Mouse (Mus musculus) forebrain, embryonic 12.5 days (tissue): ENCODE data around the gene Enpep. TPM values are rescaled to one million over a fixed set of nuclear protein-coding genes. Genes with fewer than 3 reads are reported as not detected.

Experiments used
- ATAC-seq: fragments of 200-750 bp; cut with Nextera tagmentation; 2 replicates; pipeline ENCODE4 v1.8.0; 2017; ENCODE audit warnings: moderate TSS enrichment; ENCODE audit not compliant: low FRiP score
- H3K27ac ChIP-seq: fragments of 300-500 bp; sonication (generic); 2 replicates; pipeline ENCODE4 v1.5.1; 2016; ENCODE audit warnings: mild to moderate bottlenecking
- H3K27me3 ChIP-seq: fragments of 300-500 bp; sonication (generic); 2 replicates; pipeline ENCODE4 v1.6.1; 2016; ENCODE audit warnings: mild to moderate bottlenecking
- H3K36me3 ChIP-seq: fragments of 300-500 bp; sonication (generic); replicated peaks from 2 replicates; pipeline ENCODE4 v1.6.1; 2016; ENCODE audit warnings: mild to moderate bottlenecking
- H3K4me1 ChIP-seq: fragments of 300-500 bp; sonication (generic); 2 replicates; pipeline ENCODE4 v1.6.1; 2016
- H3K4me2 ChIP-seq: fragments of 300-500 bp; sonication (generic); 2 replicates; pipeline ENCODE4 v1.6.1; 2016; ENCODE audit warnings: mild to moderate bottlenecking, moderate library complexity
- H3K4me3 ChIP-seq: fragments of 300-500 bp; sonication (generic); replicated peaks from 2 replicates; pipeline ENCODE4 v1.5.1; 2016; ENCODE audit warnings: mild to moderate bottlenecking
- H3K9ac ChIP-seq: fragments of 300-500 bp; sonication (generic); 2 replicates; pipeline ENCODE4 v1.6.1; 2016; ENCODE audit warnings: mild to moderate bottlenecking
- H3K9me3 ChIP-seq: fragments of 300-500 bp; sonication (generic); 2 replicates; pipeline ENCODE4 v1.6.1; 2016
- WGBS: fragments of 180-500 bp; shearing (Covaris S2); methylation state at CpG from one replicate; pipeline ENCODE4 v1.1.7; 2016; 5-methylcytosine and 5-hydroxymethylcytosine counted together
- polyA plus RNA-seq: library from polyadenylated mRNA; unstranded; fragments of >200 nt; fragmentation: Nextera tagmentation; extraction: Ambion mirVana; gene quantifications from 2 replicates; pipeline ENCODE4 v1.2.1, GENCODE M21; 2016

The Enpep gene
- 0.73 and 1.5 TPM in 2 replicates for polyA plus RNA-seq

- Histone ChIP-seq H3K4me1 (no peaks in the 10 kb centered on the region), H3K27me3 (no peaks in the 10 kb centered on the region), H3K9ac (no peak within 1 kb of the TSS), H3K4me3 (no peak within 1 kb of the TSS), H3K9me3 (no peaks in the 10 kb centered on the region), H3K4me2 (no peak within 1 kb of the TSS), H3K36me3 (no peaks in the 10 kb centered on the region), H3K27ac (no peak within 1 kb of the TSS)
- ATAC-seq, result no peak
- WGBS, result 67% methylated on average over 13 of the region's 13 CpGs
Observed at GRCm38 (mm10) chr3:129332586-129332985, at the start of gene Enpep. Enpep (minus strand) TSS chr3:129332720.

GRCm38 (mm10) chr3:129379109-129379508 is 46.6 kb upstream of the Enpep start:
- no peak overlapping the region for H3K4me2 ChIP-seq
- no peak overlapping the region for H3K4me3 ChIP-seq
- H3K9me3 ChIP-seq, result no peaks in the 10 kb centered on the region
- no peaks in the 10 kb centered on the region for H3K4me1 ChIP-seq
- no peak overlapping the region for H3K9ac ChIP-seq
- ATAC-seq, result no peak
- WGBS, result 81% methylated on average over 3 of the region's 3 CpGs
- no peak overlapping the region for H3K27ac ChIP-seq
- no peaks in the 10 kb centered on the region for H3K27me3 ChIP-seq
- no peaks in the 10 kb centered on the region for H3K36me3 ChIP-seq

- H3K4me2 ChIP-seq, result no peak overlapping the region
- ATAC-seq, result no peak
- no peaks in the 10 kb centered on the region for H3K9me3 ChIP-seq
- H3K36me3 ChIP-seq, result no peaks in the 10 kb centered on the region
- no peak overlapping the region for H3K27ac ChIP-seq
- H3K27me3 ChIP-seq, result no peaks in the 10 kb centered on the region
- WGBS, result 94% methylated on average over 3 of the region's 3 CpGs
- H3K9ac ChIP-seq, result no peak overlapping the region
- no peak overlapping the region for H3K4me3 ChIP-seq
- H3K4me1 ChIP-seq, result no peaks in the 10 kb centered on the region
Observed at GRCm38 (mm10) chr3:129375087-129375486, 42.6 kb upstream of the Enpep start.

GRCm38 (mm10) chr3:129373108-129373507 is 40.6 kb upstream of the Enpep start:
- WGBS, result 34% methylated on average over 2 of the region's 2 CpGs
- no peaks in the 10 kb centered on the region for H3K27me3 ChIP-seq
- H3K36me3 ChIP-seq, result no peaks in the 10 kb centered on the region
- H3K9me3 ChIP-seq, result no peaks in the 10 kb centered on the region
- no peak overlapping the region for H3K9ac ChIP-seq
- no peak overlapping the region for H3K4me3 ChIP-seq
- no peak overlapping the region for H3K4me2 ChIP-seq
- ATAC-seq, result no peak
- H3K27ac ChIP-seq, result no peak overlapping the region
- H3K4me1 ChIP-seq, result no peaks in the 10 kb centered on the region

GRCm38 (mm10) chr3:129369491-129369890 is 37.0 kb upstream of the Enpep start:
- Histone ChIP-seq H3K4me2 (no peak overlapping the region), H3K36me3 (no peaks in the 10 kb centered on the region), H3K9ac (no peak overlapping the region), H3K27me3 (no peaks in the 10 kb centered on the region), H3K4me1 (no peaks in the 10 kb centered on the region), H3K27ac (no peak overlapping the region), H3K9me3 (no peaks in the 10 kb centered on the region), H3K4me3 (no peak overlapping the region)
- ATAC-seq, result no peak
- WGBS, result 82% methylated on average over 3 of the region's 3 CpGs

- H3K9me3 ChIP-seq, result no peaks in the 10 kb centered on the region
- no peaks in the 10 kb centered on the region for H3K27me3 ChIP-seq
- H3K27ac ChIP-seq, result no peak overlapping the region
- no peak for ATAC-seq
- no peaks in the 10 kb centered on the region for H3K4me1 ChIP-seq
- H3K4me2 ChIP-seq, result no peak overlapping the region
- WGBS, result 73% methylated on average over 1 of the region's 1 CpGs
- H3K36me3 ChIP-seq, result no peaks in the 10 kb centered on the region
- H3K4me3 ChIP-seq, result no peak overlapping the region
- H3K9ac ChIP-seq, result no peak overlapping the region
Observed at GRCm38 (mm10) chr3:129365919-129366318, 33.4 kb upstream of the Enpep start.

- Histone ChIP-seq H3K9me3 (no peaks in the 10 kb centered on the region), H3K9ac (no peak overlapping the region), H3K4me1 (no peaks in the 10 kb centered on the region), H3K27me3 (no peaks in the 10 kb centered on the region), H3K36me3 (no peaks in the 10 kb centered on the region), H3K4me2 (no peak overlapping the region), H3K27ac (no peak overlapping the region), H3K4me3 (no peak overlapping the region)
- 85% methylated on average over 2 of the region's 2 CpGs for WGBS
- no peak for ATAC-seq
Observed at GRCm38 (mm10) chr3:129364818-129365390, 32.4 kb upstream of the Enpep start.

GRCm38 (mm10) chr3:129363426-129363825 is 30.9 kb upstream of the Enpep start:
- no peak overlapping the region for H3K9ac ChIP-seq
- H3K27me3 ChIP-seq, result no peaks in the 10 kb centered on the region
- ATAC-seq, result no peak
- H3K27ac ChIP-seq, result no peak overlapping the region
- H3K4me1 ChIP-seq, result no peaks in the 10 kb centered on the region
- H3K9me3 ChIP-seq, result no peaks in the 10 kb centered on the region
- H3K4me2 ChIP-seq, result no peak overlapping the region
- no peaks in the 10 kb centered on the region for H3K36me3 ChIP-seq
- H3K4me3 ChIP-seq, result no peak overlapping the region
- WGBS, result 83% methylated on average over 1 of the region's 1 CpGs

- H3K27ac ChIP-seq, result no peak overlapping the region
- no peak overlapping the region for H3K4me2 ChIP-seq
- no peaks in the 10 kb centered on the region for H3K36me3 ChIP-seq
- no peak overlapping the region for H3K9ac ChIP-seq
- ATAC-seq, result no peak
- H3K27me3 ChIP-seq, result no peaks in the 10 kb centered on the region
- H3K9me3 ChIP-seq, result no peaks in the 10 kb centered on the region
- no peak overlapping the region for H3K4me3 ChIP-seq
- H3K4me1 ChIP-seq, result no peaks in the 10 kb centered on the region
- 92% methylated on average over 2 of the region's 2 CpGs for WGBS
Observed at GRCm38 (mm10) chr3:129358115-129358514, 25.6 kb upstream of the Enpep start.

- Histone ChIP-seq H3K4me3 (no peak overlapping the region), H3K4me2 (no peak overlapping the region), H3K4me1 (no peaks in the 10 kb centered on the region), H3K36me3 (no peaks in the 10 kb centered on the region), H3K9ac (no peak overlapping the region), H3K9me3 (no peaks in the 10 kb centered on the region), H3K27me3 (no peaks in the 10 kb centered on the region), H3K27ac (no peak overlapping the region)
- no peak for ATAC-seq
- 78% methylated on average over 4 of the region's 4 CpGs for WGBS
Observed at GRCm38 (mm10) chr3:129353901-129354300, 21.4 kb upstream of the Enpep start.

- ATAC-seq, result no peak
- Histone ChIP-seq H3K4me3 (no peak overlapping the region), H3K27ac (no peak overlapping the region), H3K9ac (no peak overlapping the region), H3K27me3 (no peaks in the 10 kb centered on the region), H3K4me1 (no peaks in the 10 kb centered on the region), H3K9me3 (no peaks in the 10 kb centered on the region), H3K36me3 (no peaks in the 10 kb centered on the region), H3K4me2 (no peak overlapping the region)
- 79% methylated on average over 11 of the region's 11 CpGs for WGBS
Observed at GRCm38 (mm10) chr3:129351320-129351877, 18.9 kb upstream of the Enpep start.

- Histone ChIP-seq H3K36me3 (no peaks in the 10 kb centered on the region), H3K4me1 (no peaks in the 10 kb centered on the region), H3K9ac (no peak overlapping the region), H3K27me3 (no peaks in the 10 kb centered on the region), H3K9me3 (no peaks in the 10 kb centered on the region), H3K4me3 (no peak overlapping the region), H3K4me2 (no peak overlapping the region), H3K27ac (no peak overlapping the region)
- ATAC-seq, result no peak
- WGBS, result 89% methylated on average over 10 of the region's 10 CpGs
Observed at GRCm38 (mm10) chr3:129347277-129347676, 14.8 kb upstream of the Enpep start.

GRCm38 (mm10) chr3:129342767-129343166 is 10.2 kb upstream of the Enpep start:
- Histone ChIP-seq H3K27me3 (no peaks in the 10 kb centered on the region), H3K9ac (no peak overlapping the region), H3K4me3 (no peak overlapping the region), H3K9me3 (0 out of 2 replicates have a peak, but pooled peaks cover 4% of the 10 kb centered on the region), H3K36me3 (no peaks in the 10 kb centered on the region), H3K27ac (no peak overlapping the region), H3K4me2 (no peak overlapping the region), H3K4me1 (0 out of 2 replicates have a peak, but pooled peaks cover 2% of the 10 kb centered on the region)
- WGBS, result 84% methylated on average over 1 of the region's 1 CpGs
- ATAC-seq, result no peak
